Mouse (Mus musculus) gastrocnemius, adult 8-10 months (tissue): ENCODE results near the gene Zfand3. TPM values are rescaled to one million over a fixed set of nuclear protein-coding genes. Genes with fewer than 3 reads are reported as not detected.

Experiments used
- DNase-seq, 2 experiments: peaks; one replicate each; pipeline ENCODE4 v3.0.0; 2022; ENCODE audit warnings: low spot score in 2 of 2
- total RNA-seq, 4 experiments: library from RNA; stranded (reverse); gene quantifications; 2 replicates each; pipeline ENCODE4 v1.2.4; 2022

Zfand3 gene
- total RNA-seq, 4 experiments from 2014 or later: 209 to 234 (median 219) TPM

DNA sequence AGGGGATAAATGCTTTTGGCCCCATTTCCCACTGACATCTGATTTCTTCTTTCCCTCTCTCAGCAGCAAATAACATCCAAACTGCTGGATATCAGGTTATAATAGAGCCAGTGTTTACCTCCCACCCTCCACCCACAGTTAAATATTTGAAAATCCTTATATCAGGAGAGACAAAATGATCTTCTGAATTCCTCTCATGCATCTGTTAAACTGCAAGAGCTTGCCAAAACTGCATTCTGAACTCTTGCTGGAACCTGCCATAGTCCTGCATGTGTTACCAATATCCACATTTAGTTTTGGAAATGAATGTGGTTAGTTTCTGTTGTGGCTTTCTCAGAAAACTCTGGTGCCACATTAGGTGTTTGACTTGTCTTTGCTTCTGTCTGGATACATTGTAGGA lies 97.3 kb downstream of the Zfand3 start:
- no peak for DNase-seq

DNA sequence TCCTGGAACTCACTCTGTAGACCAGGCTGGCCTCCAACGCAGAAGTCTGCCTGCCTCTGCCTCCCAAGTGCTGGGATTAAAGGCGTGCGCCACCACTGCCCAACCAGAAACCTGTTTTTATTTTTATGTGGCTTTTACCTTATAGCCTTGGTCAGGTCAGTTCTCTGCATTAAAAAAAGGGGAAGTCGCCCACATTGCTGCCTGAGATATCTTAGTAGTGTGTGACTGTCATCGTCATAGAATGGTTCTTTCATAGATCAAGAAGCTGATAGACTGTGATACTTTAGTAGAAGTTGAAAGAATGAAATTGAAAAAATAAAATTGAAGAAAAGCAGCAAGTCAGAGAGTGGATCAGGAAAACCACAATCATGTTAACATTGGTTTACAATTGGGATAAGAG lies 98.5 kb downstream of the Zfand3 start:
- DNase-seq: no peak

DNA sequence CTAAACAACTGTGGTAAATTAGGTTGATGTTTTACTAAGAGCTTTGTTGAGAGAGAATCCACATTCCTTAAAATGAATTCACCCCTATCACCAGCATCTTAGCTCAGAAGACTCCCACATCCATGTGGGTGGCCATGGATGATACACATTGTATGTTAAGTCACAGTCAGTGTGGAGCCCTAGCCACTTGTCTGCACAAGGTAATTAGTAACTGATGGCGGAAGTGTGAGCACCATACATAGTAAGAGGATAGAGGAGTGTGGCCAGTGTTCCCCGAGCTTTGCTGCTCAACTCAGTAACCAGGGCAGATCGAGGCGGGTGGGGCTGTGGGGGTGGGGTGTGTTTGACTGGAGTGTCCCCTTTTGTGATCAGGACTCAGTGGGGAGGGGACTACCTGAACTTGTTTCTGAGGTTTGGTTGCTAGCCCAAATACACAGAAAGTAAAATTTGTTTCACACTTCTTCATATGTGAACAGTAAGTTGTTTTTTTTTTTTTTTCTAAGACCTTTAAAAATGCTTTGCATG lies 99.2 kb downstream of the Zfand3 start:
- DNase-seq: no peak

GRCm38 (mm10) chr17:30105369-30105768 lies 100.8 kb downstream of the Zfand3 start:
- no peak for DNase-seq

DNA sequence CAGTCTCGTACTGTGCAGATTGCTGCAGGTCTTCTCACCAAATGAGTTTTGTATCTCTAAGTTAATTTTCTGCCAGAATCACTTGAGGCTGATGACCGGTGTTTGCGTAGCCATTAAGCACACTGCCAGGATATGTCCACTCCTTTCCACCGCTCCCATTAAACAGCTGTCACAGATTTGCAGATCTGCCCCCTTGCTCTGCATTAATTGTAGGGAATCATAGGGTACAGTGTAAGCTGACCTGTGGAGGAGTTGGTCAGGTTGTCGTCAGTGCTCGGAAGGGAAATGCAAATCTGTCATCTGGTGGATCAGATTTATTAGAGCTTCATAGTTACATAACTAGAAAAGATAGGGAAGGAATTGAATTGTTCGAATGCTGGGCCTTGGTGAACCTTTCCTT lies 106.1 kb downstream of the Zfand3 start:
- DNase-seq: no peak

DNA sequence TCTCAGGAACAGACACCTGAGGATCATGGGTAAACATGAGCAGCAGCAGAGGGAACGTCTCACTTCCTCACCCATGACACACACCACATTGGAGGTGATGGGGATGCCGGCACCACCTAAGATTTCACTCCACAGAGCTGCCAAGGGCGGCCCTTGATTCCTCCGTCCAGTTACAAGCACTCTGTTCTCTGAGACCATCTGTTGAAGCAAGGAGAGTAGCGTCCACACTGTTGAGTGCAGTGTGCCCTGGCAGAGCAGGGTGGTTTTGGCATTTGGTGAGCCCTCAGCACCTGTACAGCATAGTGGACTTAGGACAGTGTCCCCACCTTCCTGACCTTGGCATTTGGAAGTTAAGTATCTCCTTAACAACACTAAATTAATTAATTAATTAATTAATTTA lies 107.0 kb downstream of the Zfand3 start:
- DNase-seq: no peak

DNA sequence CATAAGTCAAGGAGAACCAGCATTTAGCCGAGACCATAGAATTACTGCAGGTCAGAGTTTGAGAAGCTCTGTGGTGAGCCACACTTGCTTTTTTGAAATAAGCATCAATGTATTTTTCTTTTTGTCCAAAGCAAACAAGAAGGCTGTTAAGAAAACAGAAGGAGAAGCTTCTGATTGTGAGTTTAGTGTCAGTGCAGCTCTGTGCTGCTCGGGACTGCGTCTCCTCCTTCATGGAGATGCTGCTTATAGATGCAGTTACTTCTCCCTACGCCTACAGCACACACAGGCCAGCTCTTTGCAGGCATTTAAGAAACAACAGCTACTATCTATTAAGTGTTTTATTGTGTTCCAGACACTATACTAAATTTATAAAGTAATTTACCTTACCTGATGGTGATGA lies 107.5 kb downstream of the Zfand3 start:
- DNase-seq: no peak

GRCm38 (mm10) chr17:30112555-30113305 lies 108.2 kb downstream of the Zfand3 start:
- DNase-seq: no peak

DNA sequence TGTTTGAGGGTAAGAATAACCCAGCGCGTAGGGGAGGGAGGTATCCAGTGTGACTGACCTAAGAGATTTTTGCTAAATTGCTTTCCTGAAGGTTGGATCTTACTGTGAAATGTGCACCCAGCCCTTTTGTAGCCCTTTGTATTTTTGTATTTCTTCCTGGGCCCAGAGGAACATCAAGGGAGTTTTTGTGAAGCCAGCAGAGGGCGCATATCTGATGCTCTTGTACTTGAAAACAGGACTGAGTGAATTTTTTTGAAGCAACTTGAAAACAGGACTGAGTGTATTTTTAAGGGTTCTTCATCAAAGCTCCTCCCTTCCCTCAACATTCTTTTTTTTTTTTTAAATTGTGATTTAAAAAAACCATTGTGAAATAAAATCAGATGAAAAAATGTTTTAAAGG lies 110.2 kb downstream of the Zfand3 start:
- no peak for DNase-seq

GRCm38 (mm10) chr17:30116226-30116625 lies 111.7 kb downstream of the Zfand3 start:
- no peak for DNase-seq

DNA sequence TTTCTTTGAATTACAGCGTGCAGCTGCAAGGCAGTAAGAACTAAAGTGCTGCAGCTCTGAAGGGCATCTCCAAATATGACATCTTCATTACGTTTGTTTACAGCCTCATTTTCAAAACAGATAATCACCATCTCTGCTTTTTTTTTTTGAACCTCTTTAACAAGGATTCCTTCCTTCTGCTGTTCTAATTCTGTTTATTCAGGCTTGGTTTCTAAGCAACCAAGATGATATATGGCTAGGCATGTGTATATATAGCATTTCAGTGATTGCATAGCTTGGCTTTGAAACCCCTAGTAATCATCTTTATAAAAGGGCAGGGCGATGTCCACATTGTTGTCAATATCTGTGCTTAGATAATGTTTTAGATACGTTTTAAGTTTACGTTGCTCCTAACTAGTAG lies 113.5 kb downstream of the Zfand3 start:
- DNase-seq: no peak

DNA sequence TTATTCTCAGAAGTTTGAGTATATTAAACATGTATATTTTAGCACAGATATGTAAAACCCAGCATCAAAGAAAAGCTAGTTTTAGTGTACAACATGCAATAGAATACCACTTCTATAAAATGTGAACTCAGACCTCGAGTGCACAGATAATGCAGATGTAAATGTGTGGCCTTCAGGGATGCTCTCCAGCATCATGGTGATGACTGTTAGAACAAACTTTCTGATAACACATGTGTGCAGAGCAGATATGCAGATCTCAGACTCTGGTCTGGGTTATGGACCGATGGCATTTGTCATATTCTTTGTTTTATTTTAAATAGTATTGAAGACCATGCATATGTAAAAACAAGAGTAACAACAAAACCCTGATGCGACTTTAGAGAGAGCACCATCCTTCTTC lies 117.7 kb downstream of the Zfand3 start:
- DNase-seq: no peak

DNA sequence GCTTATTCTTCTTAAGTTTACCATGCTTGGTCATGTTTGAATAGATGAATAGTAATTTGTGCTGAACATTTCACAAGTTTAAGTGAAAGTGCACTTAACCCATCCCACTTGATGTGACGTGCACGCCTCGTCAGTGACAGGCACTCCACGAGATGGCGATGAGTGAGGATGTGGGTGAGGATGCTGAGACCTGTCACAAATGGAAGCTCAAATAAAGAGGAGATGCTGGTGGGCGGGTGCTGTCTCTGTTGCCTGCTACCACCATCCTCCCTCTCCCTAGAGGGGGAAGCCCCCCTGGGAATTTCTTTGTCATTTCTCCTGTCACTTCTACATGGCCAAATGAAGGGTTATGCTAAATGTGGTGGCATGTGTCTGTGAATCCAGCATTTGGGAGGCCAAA lies 123.9 kb downstream of the Zfand3 start:
- no peak for DNase-seq

DNA sequence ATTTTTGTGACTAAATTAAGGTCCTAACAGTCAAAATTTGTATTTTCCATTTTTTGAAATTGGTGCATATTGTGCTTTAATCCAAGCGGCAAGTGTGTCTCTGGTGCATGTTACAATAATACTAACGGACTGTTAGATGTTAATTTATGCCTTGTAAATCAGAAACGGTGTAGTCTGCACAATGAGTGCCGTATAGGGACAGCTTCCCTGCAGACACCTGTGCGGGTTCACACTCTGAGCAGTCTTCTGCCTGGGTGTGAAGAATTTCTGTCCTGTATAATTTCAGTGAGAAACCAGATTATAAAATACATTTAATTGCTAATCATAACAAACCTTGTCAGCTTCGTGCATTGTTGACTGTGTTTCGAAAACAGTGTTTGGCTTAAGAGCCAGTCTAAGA lies 124.7 kb downstream of the Zfand3 start:
- no peak for DNase-seq

DNA sequence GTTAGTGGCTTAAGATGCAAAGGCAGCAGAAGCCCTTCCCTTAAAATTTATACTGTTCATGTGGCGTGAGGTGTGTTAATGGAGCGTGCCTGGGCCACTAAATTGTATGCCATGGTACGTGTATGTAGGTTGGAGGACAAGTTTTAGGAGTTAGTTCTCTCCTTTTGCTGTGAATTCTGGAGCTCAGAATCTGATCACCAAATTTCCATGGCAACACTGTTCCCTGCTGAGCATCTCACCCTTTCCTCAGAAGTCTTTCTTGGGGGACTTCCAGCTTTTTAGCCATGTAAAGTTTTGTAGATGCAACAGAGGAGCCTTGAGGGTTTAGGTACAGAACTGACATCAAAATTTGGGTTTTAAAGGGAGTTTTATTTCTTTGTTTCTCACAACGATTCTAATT lies 125.8 kb downstream of the Zfand3 start:
- no peak for DNase-seq

DNA sequence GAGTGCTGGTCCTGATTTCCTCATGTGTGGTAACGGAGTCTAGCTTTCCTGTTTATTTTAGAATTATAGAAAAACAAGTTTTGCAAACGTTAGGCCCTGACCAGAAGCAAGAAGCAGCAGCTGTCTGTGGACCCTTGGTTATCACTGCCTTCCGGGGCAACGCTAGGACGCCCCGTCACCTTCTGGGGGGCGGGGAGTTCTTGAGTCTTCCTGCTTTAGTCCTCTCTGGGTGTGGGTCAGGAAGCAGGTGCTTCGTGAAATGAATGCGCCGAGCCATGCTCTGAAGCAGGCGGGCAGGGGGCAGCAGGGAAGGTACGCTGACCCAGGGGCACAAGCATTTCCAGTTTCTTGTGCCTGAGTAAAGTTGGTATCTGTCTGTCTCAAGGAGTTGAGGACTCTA lies 129.1 kb downstream of the Zfand3 start:
- no peak for DNase-seq

DNA sequence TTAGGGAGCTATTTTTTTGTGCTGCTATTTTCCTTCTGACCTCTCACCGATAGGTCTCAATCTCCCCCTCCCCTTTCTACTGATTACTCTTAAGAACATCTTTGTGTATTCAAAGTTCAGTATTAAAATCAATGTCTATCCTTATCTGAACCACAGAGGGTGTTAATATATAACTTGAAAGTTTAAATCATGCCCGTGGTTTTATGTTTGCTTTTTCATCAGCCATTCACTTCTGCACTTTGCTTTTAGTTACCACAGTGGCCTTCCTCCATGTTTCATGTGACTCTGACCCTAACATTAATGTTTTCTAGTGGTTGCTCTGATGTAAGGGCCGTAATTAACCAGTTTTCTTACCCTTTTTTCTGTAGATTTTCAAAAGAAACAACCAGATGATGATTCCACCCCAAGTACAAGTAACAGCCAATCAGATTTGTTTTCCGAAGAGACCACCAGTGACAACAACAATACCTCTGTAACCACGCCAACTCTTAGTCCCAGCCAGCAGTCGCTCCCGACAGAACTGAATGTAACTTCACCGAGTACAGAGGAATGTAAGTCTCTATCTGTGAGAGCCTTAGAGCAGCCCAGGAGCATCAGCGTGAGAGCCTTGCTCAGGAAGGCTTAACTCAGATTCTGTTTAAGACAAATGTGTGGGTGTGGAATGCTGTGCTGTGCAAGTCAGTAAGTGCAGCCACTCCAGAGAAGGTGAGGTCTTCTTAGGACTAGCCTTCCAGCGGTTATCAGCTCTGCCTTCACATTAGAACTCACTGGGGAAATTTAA lies 130.6 kb downstream of the Zfand3 start:
- no peak for DNase-seq

- no peak for DNase-seq
Measured at GRCm38 (mm10) chr17:30135890-30136289, 131.4 kb downstream of the Zfand3 start.

GRCm38 (mm10) chr17:30136684-30137083 lies 132.2 kb downstream of the Zfand3 start:
- DNase-seq: no peak

DNA sequence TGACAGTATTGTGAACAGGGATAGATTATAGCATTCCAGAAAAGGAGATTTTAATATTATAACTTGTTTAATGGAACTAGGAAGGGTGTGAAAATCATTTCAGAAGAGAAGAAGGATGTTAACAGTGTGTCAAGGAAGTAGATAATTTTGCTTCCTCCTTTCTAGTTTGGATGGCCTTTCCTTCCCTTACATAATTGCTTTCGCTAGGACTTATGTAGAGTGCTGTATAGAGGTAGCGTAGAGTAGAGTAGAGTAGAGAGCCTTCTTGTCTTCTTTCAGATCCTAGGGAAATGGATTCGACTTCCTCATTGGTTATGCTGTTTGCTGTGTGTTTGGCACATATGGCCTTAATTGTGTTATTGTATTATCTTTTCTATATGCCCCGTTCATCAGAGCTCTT lies 132.6 kb downstream of the Zfand3 start:
- no peak for DNase-seq

GRCm38 (mm10) chr17:30144114-30144513 lies 139.6 kb downstream of the Zfand3 start:
- no peak for DNase-seq

GRCm38 (mm10) chr17:30145596-30146149 lies 141.1 kb downstream of the Zfand3 start:
- no peak for DNase-seq
